In the genomic region with DNA sequence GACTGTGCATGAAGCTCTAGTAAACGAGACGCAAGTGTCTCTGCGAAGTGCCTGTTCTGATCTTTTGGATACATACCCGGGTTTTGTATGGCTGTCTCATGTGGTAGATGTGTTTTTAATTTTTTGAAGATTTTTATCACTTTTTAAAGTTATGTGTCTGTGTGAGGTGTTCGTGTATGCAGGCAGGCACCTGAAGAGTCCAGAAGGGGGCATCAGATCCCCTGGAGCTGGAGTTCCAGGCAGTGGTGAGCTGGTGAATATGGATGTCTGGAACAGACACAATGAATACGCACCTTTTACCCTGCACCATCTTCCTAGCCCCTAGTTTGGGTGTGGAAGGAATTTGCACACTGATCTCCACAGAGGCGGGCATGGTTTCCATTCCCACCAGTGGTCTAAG, we compare ENCODE assay signal across 24 mouse cellular contexts.
A peak's percentile ranks its signal among the peaks of the same experiment; 100 is the strongest.
DNase-seq lines count a peak whose midpoint lies in the region; ATAC-seq and TF ChIP-seq lines count a peak whose summit lies in the region.
"Had no signal": no experiment of that assay in that cellular context is flagged by ENCODE, and none has a peak within 500 bp of the region (broad histone marks: within the 10 kb centered on the region; RNA-seq: fewer than 3 reads in every experiment).

No protein-coding gene starts in this region.

- H3K9ac ChIP-seq in hindbrain, postnatal 0 days (replicated peaks; ENCODE audit: low read length), result no peak overlapping the region
- no peak overlapping the region for H3K9ac ChIP-seq in hindbrain, embryonic 14.5 days
- no peak overlapping the region for H3K9ac ChIP-seq in lung, postnatal 0 days (replicated peaks; ENCODE audit: low read depth)
- H3K9ac ChIP-seq: forebrain, embryonic 13.5 days; heart, embryonic 13.5 days; hindbrain, embryonic 15.5 days; limb, embryonic 12.5 days; liver, postnatal 0 days had no signal

- in situ Hi-C loops in Patski (cut with MboI; ENCODE audit: low pct_unique_long_range_greater_than_20kb), result loop anchor here (5.0 kb wide), 1 partner anchor 230 kb away; no protein-coding TSS in a partner anchor

- no peak for ATAC-seq in hindbrain, postnatal 0 days
- no peak for ATAC-seq in hindbrain, embryonic 14.5 days (ENCODE audit: low FRiP score)
- no peak for ATAC-seq in lung, postnatal 0 days
- ATAC-seq in Patski, result no peak
- ATAC-seq: forebrain, embryonic 13.5 days; liver, postnatal 0 days; midbrain, embryonic 16.5 days had no signal

- H3K4me3 ChIP-seq in hindbrain, postnatal 0 days (ENCODE audit: low read length), result no peak overlapping the region
- H3K4me3 ChIP-seq in hindbrain, embryonic 14.5 days (replicated peaks; ENCODE audit: low read length), result no peak overlapping the region
- H3K4me3 ChIP-seq in lung, postnatal 0 days (ENCODE audit: low read depth, low read length), result no peak overlapping the region
- H3K4me3 ChIP-seq: forebrain, embryonic 13.5 days; heart, embryonic 13.5 days; hindbrain, embryonic 15.5 days; limb, embryonic 12.5 days; megakaryocyte, embryonic 14.5 days had no signal

- H3K9me3 ChIP-seq in hindbrain, postnatal 0 days (ENCODE audit: low read length), result no peaks in the 10 kb centered on the region
- no peaks in the 10 kb centered on the region for H3K9me3 ChIP-seq in hindbrain, embryonic 14.5 days (ENCODE audit: control insufficient read depth, low read length)
- H3K9me3 ChIP-seq in lung, postnatal 0 days (ENCODE audit: low read length), result no peaks in the 10 kb centered on the region
- H3K9me3 ChIP-seq: forebrain, embryonic 13.5 days; heart, embryonic 13.5 days; hindbrain, embryonic 15.5 days; limb, embryonic 12.5 days; megakaryocyte, embryonic 14.5 days had no signal

- peaks cover 17% of the 10 kb centered on the region for H3K4me1 ChIP-seq in hindbrain, postnatal 0 days (ENCODE audit: insufficient read depth, low read length)
- peaks cover 21% of the 10 kb centered on the region for H3K4me1 ChIP-seq in hindbrain, embryonic 14.5 days (replicated peaks; ENCODE audit: control insufficient read depth, insufficient read depth, low read length)
- H3K4me1 ChIP-seq in lung, postnatal 0 days (ENCODE audit: insufficient read depth, low read depth, low read length), result 0 out of 2 replicates have a peak, but pooled peaks cover 6% of the 10 kb centered on the region

- H3K4me2 ChIP-seq in hindbrain, postnatal 0 days (ENCODE audit: low read depth, low read length), result no peak overlapping the region
- no peak overlapping the region for H3K4me2 ChIP-seq in hindbrain, embryonic 14.5 days (replicated peaks)
- no peak overlapping the region for H3K4me2 ChIP-seq in lung, postnatal 0 days (replicated peaks; ENCODE audit: low read depth, low read length)
- H3K4me2 ChIP-seq: forebrain, embryonic 13.5 days; heart, embryonic 13.5 days; hindbrain, embryonic 15.5 days; limb, embryonic 12.5 days; liver, embryonic 11.5 days had no signal

- peak; percentile 20 for DNase-seq in hindbrain, postnatal 0 days (ENCODE audit: low spot score)
- no peak for DNase-seq in hindbrain, embryonic 14.5 days (ENCODE audit: low spot score)
- DNase-seq in lung, postnatal 0 days (ENCODE audit: low spot score), result no peak
- DNase-seq in lung, postnatal 25 days (ENCODE audit: low spot score), result no peak
- DNase-seq in Patski (ENCODE audit: low read depth, low spot score), result no peak
- no peak for DNase-seq in adrenal gland, postnatal 25 days
- no peak for DNase-seq in gastrocnemius, adult 8-10 months (ENCODE audit: low spot score in 2 of 2)
- DNase-seq: adrenal gland, adult 2 months; cerebellum, adult 18-20 months; cerebellum, postnatal 25 days; gastrocnemius, postnatal 14 days; heart, adult 11 months; kidney, adult 18-20 months; liver, postnatal 0 days; lung, postnatal 36 days; right cerebral cortex, postnatal 4 days; thymus, postnatal 25 days had no signal

- CTCF ChIA-PET in Patski (lab: Charles Lee), result interaction anchor here (0.6 to 2.2 kb wide), 6 partner anchors 10 to 243 kb away, joined by 3 to 7 read pairs (median 4); no protein-coding TSS in a partner anchor

- peak; percentile 47 for TF ChIP-seq CTCF in hindbrain, postnatal 0 days (IDR thresholded peaks at IDR 0.05; ENCODE audit: low read depth)
- TF ChIP-seq CTCF in lung, postnatal 0 days (IDR thresholded peaks at IDR 0.05), result peak; percentile 24; the same call in 1 of the 2 replicates
- TF ChIP-seq CTCF in Patski (IDR thresholded peaks at IDR 0.05), result peak; percentile 20

- H3K27me3 ChIP-seq in hindbrain, postnatal 0 days (ENCODE audit: insufficient read depth, low read length), result no peaks in the 10 kb centered on the region
- no peaks in the 10 kb centered on the region for H3K27me3 ChIP-seq in hindbrain, embryonic 14.5 days (ENCODE audit: control insufficient read depth, insufficient read depth, low read length)
- H3K27me3 ChIP-seq in lung, postnatal 0 days (replicated peaks; ENCODE audit: insufficient read depth, low read length), result 0 out of 2 replicates have a peak, but pooled peaks cover 3% of the 10 kb centered on the region
- H3K27me3 ChIP-seq in Patski, result no peaks in the 10 kb centered on the region
- H3K27me3 ChIP-seq: hindbrain, embryonic 15.5 days had no signal

- WGBS in hindbrain, postnatal 0 days, result 77% methylated on average over 7 of the region's 7 CpGs
- WGBS in hindbrain, embryonic 14.5 days, result 77% methylated on average over 7 of the region's 7 CpGs
- 74% methylated on average over 7 of the region's 7 CpGs for WGBS in lung, postnatal 0 days

- H3K27ac ChIP-seq in hindbrain, postnatal 0 days, result no peak overlapping the region
- no peak overlapping the region for H3K27ac ChIP-seq in hindbrain, embryonic 14.5 days
- no peak overlapping the region for H3K27ac ChIP-seq in lung, postnatal 0 days (ENCODE audit: low read length)
- H3K27ac ChIP-seq: forebrain, embryonic 13.5 days; heart, embryonic 13.5 days; hindbrain, embryonic 15.5 days; limb, embryonic 12.5 days had no signal

- POLR2A ChIA-PET in Patski (lab: Charles Lee), result no interaction called here

- TF ChIP-seq EP300 in lung, postnatal 0 days (IDR thresholded peaks at IDR 0.05), result no peak

- H3K36me3 ChIP-seq in hindbrain, postnatal 0 days (ENCODE audit: insufficient read depth, low read length), result no peaks in the 10 kb centered on the region
- no peaks in the 10 kb centered on the region for H3K36me3 ChIP-seq in hindbrain, embryonic 14.5 days (replicated peaks; ENCODE audit: control insufficient read depth, insufficient read depth)
- H3K36me3 ChIP-seq in lung, postnatal 0 days (ENCODE audit: insufficient read depth, low read length), result no peaks in the 10 kb centered on the region
- H3K36me3 ChIP-seq: heart, embryonic 13.5 days; hindbrain, embryonic 15.5 days; limb, embryonic 12.5 days had no signal
